Mouse (Mus musculus) urinary bladder, postnatal 14 days (tissue): ENCODE results near the gene Srpx2.

ENCODE experiments used
- DNase-seq: peaks from one replicate; pipeline ENCODE4 v3.0.0; 2021; ENCODE audit warnings: low spot score

The Srpx2 gene

DNA sequence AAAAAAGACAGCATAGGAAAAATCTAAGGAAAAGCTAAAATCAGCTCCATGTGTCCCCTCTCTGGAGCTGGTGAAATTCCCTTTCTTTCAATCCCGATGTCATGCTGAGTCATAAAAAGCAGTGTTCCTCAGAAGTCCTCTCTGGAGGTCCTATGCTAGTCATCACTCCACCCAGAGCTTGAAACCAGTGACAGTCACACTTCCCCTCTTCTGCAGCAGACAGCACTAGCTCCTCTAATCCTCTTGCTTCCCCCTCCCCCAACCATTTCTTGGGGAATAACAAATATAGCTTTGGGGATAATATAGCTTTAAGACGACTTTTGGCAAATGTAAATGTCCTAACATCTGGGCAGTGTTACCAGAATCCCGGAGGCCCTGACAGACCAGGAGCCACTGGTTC, at the start of gene Srpx2:
Srpx2 (plus strand) TSS at position 166 of the 400 bp plus-strand sequence.
- DNase-seq = no peak

- DNase-seq = no peak
These were observed 38.5 kb upstream of the Srpx2 start for GRCm38 (mm10) chrX:133869743-133870142.

- DNase-seq = no peak
These were observed 20.9 kb upstream of the Srpx2 start for GRCm38 (mm10) chrX:133887308-133887707.

DNA sequence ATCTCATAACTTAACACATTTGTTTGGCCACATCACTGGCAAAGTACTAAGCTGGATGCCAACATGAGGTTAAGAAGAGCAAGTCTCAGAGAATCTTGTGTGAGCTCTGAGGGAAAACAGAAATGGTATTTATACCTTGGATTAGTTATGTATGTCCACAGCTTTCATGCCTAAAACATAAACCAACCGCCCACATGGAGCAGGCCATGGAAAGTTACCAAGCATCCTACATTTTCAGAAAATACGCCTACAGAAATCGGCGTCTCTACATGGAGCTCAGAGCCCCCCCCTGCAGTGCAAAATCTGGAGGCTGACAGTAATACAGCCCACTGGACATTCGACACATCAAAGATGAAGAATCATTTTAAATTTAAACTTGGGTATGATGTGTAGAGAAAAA, 20.1 kb upstream of the Srpx2 start:
- DNase-seq = no peak

GRCm38 (mm10) chrX:133898014-133898542, 10.1 kb upstream of the Srpx2 start, which contains the start of gene Tspan6:
Tspan6 (minus strand) TSS chrX:133898429.
- DNase-seq = peak; percentile 79

GRCm38 (mm10) chrX:133911397-133912103, 3.3 kb downstream of the Srpx2 start:
- DNase-seq = no peak

GRCm38 (mm10) chrX:133913006-133913405, 4.8 kb downstream of the Srpx2 start:
- no peak for DNase-seq

GRCm38 (mm10) chrX:133914219-133914618, 6.0 kb downstream of the Srpx2 start:
- no peak for DNase-seq

DNA sequence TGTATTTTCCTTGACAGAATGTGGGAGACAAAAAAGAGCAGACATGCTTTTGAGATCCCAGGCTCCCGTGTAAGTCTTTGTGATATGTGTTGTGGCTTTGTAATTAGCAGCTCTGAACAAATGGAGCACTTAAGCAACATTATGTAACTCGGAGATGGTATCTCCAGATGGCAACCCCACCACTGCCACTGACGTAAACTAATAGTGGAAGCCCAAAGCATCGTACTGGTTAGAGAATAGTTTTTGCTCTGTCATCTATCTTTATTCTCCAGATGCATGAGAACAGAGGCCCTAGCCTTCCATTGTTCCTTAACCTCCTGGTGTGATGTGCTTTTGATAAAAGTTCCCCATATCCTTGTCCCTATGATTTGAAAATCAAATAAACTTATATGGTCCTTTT, 13.0 kb downstream of the Srpx2 start:
- no peak for DNase-seq

DNA sequence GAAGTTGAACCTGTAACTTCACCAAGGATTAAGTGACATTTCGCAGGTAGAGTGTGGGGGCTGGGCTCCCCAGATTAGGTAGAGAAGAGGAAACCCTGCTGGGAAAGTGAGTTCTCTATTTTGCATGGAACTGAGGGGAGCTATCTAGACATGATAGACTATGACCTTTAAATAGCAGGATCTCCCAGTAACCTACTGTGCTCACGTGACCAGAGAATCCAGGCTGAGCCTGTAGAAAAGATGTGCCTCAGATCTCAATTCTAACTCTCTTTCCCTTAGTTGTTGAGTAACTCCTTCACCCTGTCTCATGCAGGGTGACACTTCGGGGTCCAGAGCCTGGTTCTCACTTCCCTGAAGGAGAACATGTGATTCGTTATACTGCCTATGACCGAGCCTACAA, 18.5 kb downstream of the Srpx2 start:
- DNase-seq = no peak

DNA sequence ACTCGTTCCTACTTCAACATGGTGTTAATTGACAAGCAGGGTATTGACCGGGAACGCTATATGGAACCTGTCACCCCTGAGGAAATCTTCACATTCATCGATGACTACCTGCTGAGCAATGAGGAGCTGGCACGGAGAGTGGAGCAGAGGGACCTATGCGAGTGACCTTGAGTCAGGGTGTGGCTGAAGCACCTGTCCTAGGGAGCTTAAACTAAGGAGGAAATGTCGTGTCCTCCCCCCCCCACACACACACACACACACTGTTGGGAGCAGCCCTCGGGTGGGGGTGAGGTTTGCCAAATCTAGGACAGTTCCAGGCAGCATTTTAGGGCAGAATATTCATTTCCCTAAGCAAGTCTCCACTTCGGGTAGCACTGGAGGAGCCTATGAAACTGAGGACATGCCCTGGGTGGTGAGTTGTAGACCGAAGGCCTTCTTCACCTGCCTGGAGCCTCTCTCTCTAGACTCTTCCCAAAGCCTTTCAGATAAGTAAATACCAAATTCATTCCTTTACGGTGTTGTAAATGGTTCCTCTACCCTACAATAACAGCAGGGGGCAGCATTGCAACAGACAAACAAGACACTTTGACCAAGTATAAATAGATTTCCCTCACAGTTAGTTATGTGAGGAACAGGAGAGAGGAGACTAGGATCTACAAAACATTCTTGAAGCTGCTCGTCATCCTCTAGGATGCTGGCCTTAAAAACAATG, 23.2 kb downstream of the Srpx2 start:
- peak; percentile 30 for DNase-seq

DNA sequence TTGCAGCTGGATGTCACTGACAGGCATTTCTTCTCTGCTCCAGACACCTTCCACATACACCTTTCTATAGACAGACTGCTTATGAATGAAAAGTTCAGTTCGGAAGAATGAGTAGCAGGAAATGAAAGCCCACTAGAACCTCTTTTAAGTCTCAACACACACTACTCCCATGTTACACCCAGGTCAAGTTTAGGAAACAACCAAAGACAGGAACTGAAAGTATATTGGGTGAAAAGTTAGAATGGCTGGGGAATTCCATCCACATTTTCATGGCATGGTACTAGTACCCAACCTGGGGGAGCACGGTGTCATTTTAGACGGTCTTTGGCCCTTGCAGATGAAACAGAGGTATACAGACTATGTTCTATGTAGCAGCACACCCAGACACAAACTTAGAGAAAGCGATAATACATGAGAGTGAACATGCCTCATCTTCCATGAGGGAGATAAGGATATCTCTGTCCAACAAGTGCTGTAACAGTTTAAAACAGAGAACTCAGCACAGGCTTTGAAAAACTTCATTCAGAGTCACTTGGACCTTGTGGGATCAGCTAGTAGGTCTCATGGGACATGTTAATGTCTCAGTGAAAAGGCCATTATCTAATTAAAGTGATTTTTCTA, 28.5 kb downstream of the Srpx2 start:
- DNase-seq = no peak

- no peak for DNase-seq
These were observed 31.3 kb downstream of the Srpx2 start for GRCm38 (mm10) chrX:133939561-133939960.

GRCm38 (mm10) chrX:133947427-133947826, 39.2 kb downstream of the Srpx2 start:
- peak; percentile 35 for DNase-seq

- DNase-seq = no peak
These were observed 46.4 kb downstream of the Srpx2 start for GRCm38 (mm10) chrX:133954661-133955060.

DNA sequence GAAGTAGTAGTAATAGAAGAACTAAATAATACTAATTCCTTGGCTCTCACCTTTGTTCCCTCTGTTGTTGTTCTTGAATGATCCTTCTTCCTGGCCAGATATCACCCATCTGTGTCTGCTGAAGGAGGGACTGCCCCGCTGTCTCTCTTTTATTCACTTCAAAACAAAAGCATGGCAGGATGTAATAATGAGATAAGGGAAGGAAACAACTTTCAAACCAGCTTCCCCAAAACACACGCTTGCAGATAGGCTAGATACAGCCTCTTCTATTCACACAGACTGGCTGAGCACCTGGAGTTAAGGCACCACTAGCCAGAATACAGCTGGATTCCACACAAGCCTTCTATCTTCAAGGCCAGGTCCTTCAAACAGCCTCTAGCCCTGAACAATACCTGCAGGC, 52.4 kb downstream of the Srpx2 start:
- DNase-seq = no peak

GRCm38 (mm10) chrX:133964615-133965014, 56.4 kb downstream of the Srpx2 start:
- DNase-seq = no peak

- DNase-seq = peak; percentile 28
These were observed 73.2 kb downstream of the Srpx2 start, which contains the start of gene Sytl4 for GRCm38 (mm10) chrX:133981231-133982002. Sytl4 (minus strand) TSS chrX:133981812.
